8 mouse cellular contexts compared by ENCODE assay signal in genomic region chr2:131178828-131179245, GRCm38 (mm10). TPM values are rescaled to one million over a fixed set of nuclear protein-coding genes. Genes with fewer than 3 reads are reported as not detected.
DNase-seq lines count a peak whose midpoint lies in the region; ATAC-seq lines count a peak whose summit lies in the region.

No protein-coding gene starts in this region.

- peaks cover 4% of the 10 kb centered on the region for H3K27me3 ChIP-seq in hindbrain, embryonic 10.5 days (ENCODE audit: insufficient read depth, poor library complexity, severe bottlenecking)
- peaks cover under 1% of the 10 kb centered on the region; the same call in 1 of the 2 replicates for H3K27me3 ChIP-seq in limb, embryonic 15.5 days
- H3K27me3 ChIP-seq in neural tube, embryonic 15.5 days (replicated peaks), result no peaks in the 10 kb centered on the region

- H3K4me2 ChIP-seq in limb, embryonic 15.5 days, result peak overlapping the region; percentile 92
- H3K4me2 ChIP-seq in neural tube, embryonic 15.5 days, result peak overlapping the region; percentile 98

- WGBS in hindbrain, embryonic 10.5 days, result 34% methylated on average over 26 of the region's 26 CpGs
- WGBS in limb, embryonic 15.5 days, result 28% methylated on average over 26 of the region's 26 CpGs
- 17% methylated on average over 26 of the region's 26 CpGs for WGBS in neural tube, embryonic 15.5 days

- no peaks in the 10 kb centered on the region for H3K9me3 ChIP-seq in hindbrain, embryonic 10.5 days
- H3K9me3 ChIP-seq in limb, embryonic 15.5 days, result no peaks in the 10 kb centered on the region
- H3K9me3 ChIP-seq in neural tube, embryonic 15.5 days (replicated peaks), result no peaks in the 10 kb centered on the region

- peak overlapping the region; percentile 82 for H3K4me3 ChIP-seq in hindbrain, embryonic 10.5 days
- H3K4me3 ChIP-seq in limb, embryonic 15.5 days, result peak overlapping the region; percentile 70
- H3K4me3 ChIP-seq in neural tube, embryonic 15.5 days (replicated peaks), result peak overlapping the region; percentile 74

- H3K4me1 ChIP-seq in hindbrain, embryonic 10.5 days (replicated peaks), result peaks cover 53% of the 10 kb centered on the region
- H3K4me1 ChIP-seq in limb, embryonic 15.5 days, result peaks cover 51% of the 10 kb centered on the region
- peaks cover 54% of the 10 kb centered on the region for H3K4me1 ChIP-seq in neural tube, embryonic 15.5 days

- peaks cover 29% of the 10 kb centered on the region for H3K36me3 ChIP-seq in hindbrain, embryonic 10.5 days
- H3K36me3 ChIP-seq in limb, embryonic 15.5 days, result peaks cover 14% of the 10 kb centered on the region
- H3K36me3 ChIP-seq in neural tube, embryonic 15.5 days, result peaks cover 5% of the 10 kb centered on the region; the same call in 1 of the 2 replicates

- peak overlapping the region; percentile 98 for H3K9ac ChIP-seq in limb, embryonic 15.5 days
- peak overlapping the region; percentile 93 for H3K9ac ChIP-seq in neural tube, embryonic 15.5 days (replicated peaks)

- ATAC-seq in limb, embryonic 15.5 days (ENCODE audit: insufficient number of reproducible peaks, low FRiP score, low TSS enrichment, low read depth), result no peak
- no peak for ATAC-seq in neural tube, embryonic 15.5 days (ENCODE audit: low FRiP score)

- peak; percentile 28 for DNase-seq in adrenal gland, adult 8-10 months
- no peak for DNase-seq in adrenal gland, postnatal 4 days (ENCODE audit: low spot score in 2 of 2)
- peak; percentile 36 for DNase-seq in thymus, postnatal 14 days
- no peak for DNase-seq in thymus, postnatal 25 days
- DNase-seq in hindbrain, embryonic 10.5 days (ENCODE audit: low spot score), result peak; percentile 49
- no peak for DNase-seq in right cerebral cortex, postnatal 4 days

- peak overlapping the region; percentile 96 for H3K27ac ChIP-seq in hindbrain, embryonic 10.5 days
- peak overlapping the region; percentile 93; the same call in 1 of the 2 replicates for H3K27ac ChIP-seq in limb, embryonic 15.5 days
- H3K27ac ChIP-seq in neural tube, embryonic 15.5 days (replicated peaks), result peak overlapping the region; percentile 95

RNA-seq across cellular contexts. Expression of gene Cenpb, which starts 1.0 kb away (rescaled TPM):
- 10 to 100 TPM; 63.5 to 76.9 (median 73.5) TPM for total RNA-seq in adrenal gland, adult 8-10 months (2022)
- total RNA-seq in adrenal gland, postnatal 4 days (2021), result 10 to 100 TPM; 81.8 to 84.8 TPM
- polyA plus RNA-seq in hindbrain, embryonic 10.5 days (2016; fragmentation: Nextera tagmentation; extraction: Ambion mirVana), result 9.7 and 12.8 TPM in 2 replicates
- 9.6 and 12.0 TPM in 2 replicates for polyA plus RNA-seq in limb, embryonic 15.5 days (2015; fragmentation: Nextera tagmentation; extraction: Ambion mirVana)
- polyA plus RNA-seq in neural tube, embryonic 15.5 days (2015; fragmentation: Nextera tagmentation; extraction: Ambion mirVana), result 11.5 and 12.6 TPM in 2 replicates

RNA-seq across cellular contexts. Expression of gene Cdc25b, which starts 7.9 kb away (rescaled TPM):
- 1 to 10 TPM; 4.5 to 9.4 (median 6.3) TPM for total RNA-seq in adrenal gland, adult 8-10 months (2022)
- total RNA-seq in adrenal gland, postnatal 4 days (2021), result 10 to 100 TPM; 28.8 to 40.0 TPM
- 99.7 and 116 TPM in 2 replicates for polyA plus RNA-seq in hindbrain, embryonic 10.5 days (2016; fragmentation: Nextera tagmentation; extraction: Ambion mirVana)
- polyA plus RNA-seq in limb, embryonic 15.5 days (2015; fragmentation: Nextera tagmentation; extraction: Ambion mirVana), result 51.2 and 51.3 TPM in 2 replicates
- polyA plus RNA-seq in neural tube, embryonic 15.5 days (2015; fragmentation: Nextera tagmentation; extraction: Ambion mirVana), result 21.0 and 31.3 TPM in 2 replicates

RNA-seq across cellular contexts. Expression of gene Spef1, which starts 8.2 kb away (rescaled TPM):
- total RNA-seq in adrenal gland, adult 8-10 months (2022), result 1 to 10 TPM; 4.0 to 6.4 (median 5.1) TPM
- total RNA-seq in adrenal gland, postnatal 4 days (2021), result 1 to 10 TPM; 5.8 to 6.7 TPM
- 5.2 and 5.4 TPM in 2 replicates for polyA plus RNA-seq in hindbrain, embryonic 10.5 days (2016; fragmentation: Nextera tagmentation; extraction: Ambion mirVana)
- 5.3 and 6.1 TPM in 2 replicates for polyA plus RNA-seq in limb, embryonic 15.5 days (2015; fragmentation: Nextera tagmentation; extraction: Ambion mirVana)
- 7.6 and 8.0 TPM in 2 replicates for polyA plus RNA-seq in neural tube, embryonic 15.5 days (2015; fragmentation: Nextera tagmentation; extraction: Ambion mirVana)

RNA-seq across cellular contexts. Expression of gene 1700037H04Rik, which starts 19.0 kb away (rescaled TPM):
- total RNA-seq in adrenal gland, adult 8-10 months (2022), result 10 to 100 TPM; 32.2 to 68.7 (median 53.9) TPM
- total RNA-seq in adrenal gland, postnatal 4 days (2021), result 10 to 100 TPM; 42.1 to 47.4 TPM
- polyA plus RNA-seq in hindbrain, embryonic 10.5 days (2016; fragmentation: Nextera tagmentation; extraction: Ambion mirVana), result 138 and 142 TPM in 2 replicates
- polyA plus RNA-seq in limb, embryonic 15.5 days (2015; fragmentation: Nextera tagmentation; extraction: Ambion mirVana), result 53.6 and 56.0 TPM in 2 replicates
- polyA plus RNA-seq in neural tube, embryonic 15.5 days (2015; fragmentation: Nextera tagmentation; extraction: Ambion mirVana), result 79.1 and 83.2 TPM in 2 replicates

RNA-seq across cellular contexts. Expression of gene Ap5s1, which starts 28.0 kb away (rescaled TPM):
- total RNA-seq in adrenal gland, adult 8-10 months (2022), result 10 to 100 TPM; 24.4 to 29.0 (median 26.6) TPM
- total RNA-seq in adrenal gland, postnatal 4 days (2021), result 10 to 100 TPM; 23.9 to 24.8 TPM
- polyA plus RNA-seq in hindbrain, embryonic 10.5 days (2016; fragmentation: Nextera tagmentation; extraction: Ambion mirVana), result 27.2 and 32.7 TPM in 2 replicates
- 26.7 and 27.8 TPM in 2 replicates for polyA plus RNA-seq in limb, embryonic 15.5 days (2015; fragmentation: Nextera tagmentation; extraction: Ambion mirVana)
- polyA plus RNA-seq in neural tube, embryonic 15.5 days (2015; fragmentation: Nextera tagmentation; extraction: Ambion mirVana), result 33.6 and 35.2 TPM in 2 replicates

Comparison
In these comparisons a context has a peak if more than half of its experiments do, and no peak if none do; other contexts are left out.
1. DNase-seq: peak in adrenal gland, adult 8-10 months (single experiment), thymus, postnatal 14 days (single experiment) and hindbrain, embryonic 10.5 days (single experiment); none in adrenal gland, postnatal 4 days (0 of 2), thymus, postnatal 25 days (single experiment) and right cerebral cortex, postnatal 4 days (single experiment).
2. Peak in every context shown above with its lines, with median percentiles within 50 percentile points of each other: H3K27ac ChIP-seq and H3K4me3 ChIP-seq.